Mouse (Mus musculus) kidney, embryonic 15.5 days (tissue): ENCODE results near the gene Itpr2. TPM values are rescaled to one million over a fixed set of nuclear protein-coding genes. Genes with fewer than 3 reads are reported as not detected.

Experiments
- ATAC-seq: fragments of 200-750 bp; cut with Nextera tagmentation; replicated peaks from 2 replicates; pipeline ENCODE4 v1.8.0; 2017; ENCODE audit warnings: moderate TSS enrichment; ENCODE audit not compliant: low FRiP score
- H3K27ac ChIP-seq: fragments of 300-500 bp; sonication (generic); 2 replicates; pipeline ENCODE4 v1.5.1; 2015; ENCODE audit warnings: mild to moderate bottlenecking, inconsistent platforms
- H3K27me3 ChIP-seq: fragments of 300-500 bp; sonication (generic); 2 replicates; pipeline ENCODE4 v1.6.1; 2015; ENCODE audit warnings: inconsistent platforms
- H3K36me3 ChIP-seq: fragments of 300-500 bp; sonication (generic); 2 replicates; pipeline ENCODE4 v1.6.1; 2015; ENCODE audit warnings: inconsistent platforms
- H3K4me1 ChIP-seq: fragments of 300-500 bp; sonication (generic); 2 replicates; pipeline ENCODE4 v1.6.1; 2015; ENCODE audit warnings: inconsistent platforms
- H3K4me2 ChIP-seq: fragments of 300-500 bp; sonication (generic); 2 replicates; pipeline ENCODE4 v1.6.1; 2015; ENCODE audit warnings: moderate library complexity, mild to moderate bottlenecking, inconsistent platforms
- H3K4me3 ChIP-seq: fragments of 300-500 bp; sonication (generic); replicated peaks from 2 replicates; pipeline ENCODE4 v1.5.1; 2015; ENCODE audit warnings: mild to moderate bottlenecking, inconsistent platforms
- H3K9ac ChIP-seq: fragments of 300-500 bp; sonication (generic); 2 replicates; pipeline ENCODE4 v1.6.1; 2015; ENCODE audit warnings: mild to moderate bottlenecking, inconsistent platforms
- H3K9me3 ChIP-seq: fragments of 300-500 bp; sonication (generic); replicated peaks from 2 replicates; pipeline ENCODE4 v1.6.1; 2016; ENCODE audit warnings: inconsistent platforms
- WGBS: fragments of 180-500 bp; shearing (Covaris S2); methylation state at CpG from one replicate; pipeline ENCODE4 v1.1.7; 2015; ENCODE audit warnings: mixed read lengths; 5-methylcytosine and 5-hydroxymethylcytosine counted together
- polyA plus RNA-seq: library from polyadenylated mRNA; unstranded; fragments of >200 nt; fragmentation: Nextera tagmentation; extraction: Ambion mirVana; gene quantifications from 2 replicates; pipeline ENCODE4 v1.2.1, GENCODE M21; 2015

Gene Itpr2
- polyA plus RNA-seq, 1 experiment from 2014 or later: 15.0 TPM

DNA sequence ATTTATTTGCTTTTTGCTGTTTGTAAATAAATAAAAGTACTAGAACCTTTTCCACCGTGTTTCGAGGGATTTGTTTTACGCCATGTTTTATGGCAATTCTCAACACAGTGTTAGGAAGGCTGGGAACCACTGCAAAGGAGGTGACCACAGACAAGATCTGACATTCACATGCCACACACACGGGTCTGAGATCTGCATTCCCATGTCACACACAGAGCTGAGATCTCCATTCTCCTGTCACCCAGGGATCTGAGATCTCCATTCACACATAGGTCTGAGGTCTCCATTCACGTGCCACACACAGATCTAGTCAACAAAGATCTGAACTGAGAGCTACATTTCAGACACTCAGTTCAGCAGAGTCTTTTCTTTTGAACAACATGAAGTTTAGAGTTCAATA lies 282.0 kb downstream of the Itpr2 start:
- Histone ChIP-seq H3K27ac (no peak overlapping the region), H3K4me1 (peaks cover 15% of the 10 kb centered on the region), H3K4me3 (no peak overlapping the region), H3K27me3 (no peaks in the 10 kb centered on the region), H3K9ac (no peak overlapping the region), H3K9me3 (no peaks in the 10 kb centered on the region), H3K4me2 (no peak overlapping the region), H3K36me3 (no peaks in the 10 kb centered on the region)
- ATAC-seq: no peak
- 78% methylated on average over 5 of the region's 5 CpGs for WGBS

DNA sequence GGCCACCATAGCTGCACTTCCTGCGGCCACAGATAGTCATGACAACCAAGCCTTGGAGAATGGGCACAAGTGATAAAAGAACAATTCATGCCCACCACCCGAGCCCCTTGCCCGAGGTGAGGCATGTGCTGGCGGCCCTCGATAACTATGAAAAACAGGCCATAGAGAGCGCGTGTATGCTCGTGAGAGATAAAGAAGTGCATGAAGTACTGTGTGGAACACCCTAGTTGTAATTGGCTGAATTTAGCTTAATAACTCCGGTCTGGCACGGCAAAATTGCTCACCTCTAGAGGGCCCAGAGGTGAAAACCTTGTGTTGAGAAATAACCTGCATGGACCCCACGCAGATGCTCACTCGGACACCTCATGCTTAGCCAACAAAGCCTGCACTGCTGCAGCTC lies 282.5 kb downstream of the Itpr2 start:
- Histone ChIP-seq H3K9ac (no peak overlapping the region), H3K9me3 (no peaks in the 10 kb centered on the region), H3K27ac (no peak overlapping the region), H3K4me1 (peaks cover 15% of the 10 kb centered on the region), H3K4me2 (no peak overlapping the region), H3K27me3 (no peaks in the 10 kb centered on the region), H3K4me3 (no peak overlapping the region), H3K36me3 (no peaks in the 10 kb centered on the region)
- peak; percentile 80 for ATAC-seq
- 88% methylated on average over 12 of the region's 12 CpGs for WGBS

DNA sequence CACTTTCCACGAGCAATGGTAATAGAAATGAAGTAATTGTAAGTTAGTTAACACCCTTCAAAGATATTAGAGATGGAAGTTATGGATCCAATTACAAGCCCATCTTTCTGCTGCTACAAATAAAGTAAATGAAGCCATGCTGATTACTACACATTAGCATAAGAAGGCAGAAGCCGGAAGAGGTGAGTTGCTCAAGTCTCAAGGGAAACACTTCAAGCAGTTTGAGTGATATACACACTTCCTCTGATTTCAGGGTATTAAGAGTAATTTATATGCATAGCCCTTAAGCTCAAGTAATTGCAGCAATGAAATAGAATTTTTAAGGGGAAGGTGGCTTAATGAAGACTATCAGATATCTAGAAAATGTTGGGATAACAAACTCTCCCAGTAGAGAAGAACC lies 286.7 kb downstream of the Itpr2 start:
- WGBS: 64% methylated on average over 2 of the region's 2 CpGs
- Histone ChIP-seq H3K9me3 (no peaks in the 10 kb centered on the region), H3K9ac (no peak overlapping the region)

DNA sequence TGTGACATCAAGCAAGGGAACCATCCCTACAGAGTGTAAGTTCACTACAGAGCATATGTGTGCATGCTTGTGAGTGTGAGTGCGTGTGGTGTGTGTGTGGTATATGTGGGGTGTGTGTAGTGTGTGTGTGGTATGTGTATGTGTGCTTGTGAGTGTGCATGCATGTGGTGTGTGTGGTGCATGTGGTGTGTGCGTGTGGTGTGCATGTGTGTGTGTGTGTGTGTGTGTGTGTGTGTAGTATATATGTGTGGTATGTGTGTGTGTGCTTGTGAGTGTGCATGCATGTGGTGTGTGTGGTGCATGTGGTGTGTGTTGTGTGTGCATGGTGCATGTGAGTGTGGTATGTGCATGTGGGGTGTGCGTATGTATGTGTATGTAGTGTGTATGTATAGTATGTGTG lies 289.7 kb downstream of the Itpr2 start:
- Histone ChIP-seq H3K36me3 (no peaks in the 10 kb centered on the region), H3K27me3 (no peaks in the 10 kb centered on the region), H3K4me3 (no peak overlapping the region), H3K4me2 (no peak overlapping the region), H3K4me1 (0 out of 2 replicates have a peak, but pooled peaks cover 3% of the 10 kb centered on the region), H3K9ac (no peak overlapping the region), H3K9me3 (no peaks in the 10 kb centered on the region), H3K27ac (no peak overlapping the region)
- 92% methylated on average over 3 of the region's 3 CpGs for WGBS
- ATAC-seq: no peak

More for the DNA sequence above, 286.7 kb downstream of the Itpr2 start:
- ATAC-seq: no peak
- Histone ChIP-seq H3K4me3 (no peak overlapping the region), H3K4me1 (no peaks in the 10 kb centered on the region), H3K36me3 (no peaks in the 10 kb centered on the region), H3K27me3 (no peaks in the 10 kb centered on the region), H3K27ac (no peak overlapping the region), H3K4me2 (no peak overlapping the region)

DNA sequence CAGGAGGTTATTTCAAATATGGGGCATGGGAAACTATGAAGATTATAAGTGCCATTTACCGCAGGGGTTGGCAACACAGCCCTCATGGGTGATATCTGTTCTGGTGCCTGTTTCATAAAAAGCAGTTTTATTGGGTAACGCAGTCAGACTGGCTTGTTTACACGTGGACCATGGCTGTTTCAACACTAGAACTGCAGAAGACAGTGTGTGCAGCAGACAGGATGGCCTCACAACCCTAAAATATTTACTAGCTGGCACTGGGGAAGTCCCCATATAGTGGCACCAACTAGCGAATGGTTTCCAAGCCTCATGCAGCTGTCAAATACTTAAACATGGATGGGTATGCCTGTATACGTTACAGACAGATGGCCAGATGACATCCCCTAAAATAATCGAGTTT lies 290.8 kb downstream of the Itpr2 start:
- Histone ChIP-seq H3K4me1 (0 out of 2 replicates have a peak, but pooled peaks cover 3% of the 10 kb centered on the region), H3K9ac (no peak overlapping the region), H3K27ac (no peak overlapping the region), H3K36me3 (no peaks in the 10 kb centered on the region), H3K4me3 (no peak overlapping the region), H3K9me3 (no peaks in the 10 kb centered on the region), H3K4me2 (no peak overlapping the region), H3K27me3 (no peaks in the 10 kb centered on the region)
- ATAC-seq: no peak
- 86% methylated on average over 6 of the region's 6 CpGs for WGBS

DNA sequence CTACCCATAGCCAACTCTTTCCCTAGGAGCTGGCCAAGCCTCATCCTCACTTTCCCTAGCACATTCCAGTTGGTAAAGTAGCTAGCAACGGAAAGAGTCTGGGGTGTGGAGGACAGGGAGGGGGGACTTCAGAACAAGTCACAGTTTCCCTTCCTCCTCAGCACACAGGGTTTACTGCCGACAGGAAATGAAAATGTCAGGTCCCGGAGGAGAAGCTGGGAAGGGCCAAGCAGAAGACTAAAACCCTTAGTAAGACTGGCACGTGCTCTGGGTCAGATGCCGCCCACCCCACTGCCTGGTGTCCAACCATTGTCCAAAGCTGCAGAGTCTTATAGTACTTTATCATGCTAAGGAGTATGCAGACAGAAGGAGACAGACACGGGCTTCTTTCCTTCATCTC lies 293.0 kb downstream of the Itpr2 start:
- H3K9ac ChIP-seq: no peak overlapping the region
- WGBS: 47% methylated on average over 6 of the region's 6 CpGs
- 0 out of 2 replicates have a peak, but pooled peaks have one; percentile 22 for ATAC-seq

DNA sequence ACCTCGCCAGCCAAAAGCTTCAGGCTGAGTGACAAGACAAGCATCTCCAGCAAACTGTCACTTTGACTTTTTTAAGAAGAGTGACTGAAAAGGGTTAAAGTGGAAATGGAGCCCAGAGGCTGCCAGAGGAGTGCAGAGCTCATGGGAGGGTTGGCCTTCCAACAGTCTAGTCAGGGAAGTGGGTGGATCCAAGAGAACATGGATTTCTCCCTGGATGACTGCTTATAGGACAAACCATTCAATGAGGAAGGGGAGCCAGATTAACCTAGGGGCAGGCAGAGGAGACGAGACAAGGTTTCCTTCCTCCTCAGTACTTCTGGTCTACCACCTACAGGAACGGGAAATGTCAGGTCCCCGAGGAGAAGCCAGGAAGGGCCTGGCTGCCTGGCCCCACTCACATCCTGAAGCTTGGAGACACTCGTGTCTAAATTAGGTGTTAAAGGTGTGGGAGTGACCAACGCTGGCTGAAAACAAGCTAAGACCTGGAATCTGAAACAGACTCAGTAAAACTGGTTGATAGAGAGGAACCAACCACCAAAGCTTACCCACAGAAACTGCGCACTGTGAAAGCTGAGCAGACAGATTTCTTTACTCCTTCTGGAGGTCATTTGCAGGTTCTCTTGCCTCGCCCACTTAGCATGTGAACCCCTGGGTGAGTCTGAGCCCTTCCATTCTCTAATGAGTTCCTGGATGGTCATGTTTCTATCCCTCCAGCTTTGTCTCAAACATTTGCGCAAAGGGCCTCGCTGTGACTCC lies 294.6 kb downstream of the Itpr2 start:
- Histone ChIP-seq H3K4me1 (0 out of 2 replicates have a peak, but pooled peaks cover 3% of the 10 kb centered on the region), H3K27me3 (no peaks in the 10 kb centered on the region), H3K36me3 (no peaks in the 10 kb centered on the region), H3K27ac (peak overlapping the region; percentile 41; the same call in 1 of the 2 replicates), H3K9ac (no peak overlapping the region), H3K9me3 (no peaks in the 10 kb centered on the region), H3K4me2 (no peak overlapping the region), H3K4me3 (no peak overlapping the region)
- 67% methylated on average over 10 of the region's 10 CpGs for WGBS
- ATAC-seq: 0 out of 2 replicates have a peak, but pooled peaks have one; percentile 40

More for the DNA sequence above, 293.0 kb downstream of the Itpr2 start:
- H3K27me3 ChIP-seq: no peaks in the 10 kb centered on the region
- H3K9me3 ChIP-seq: no peaks in the 10 kb centered on the region
- H3K4me1 ChIP-seq: 0 out of 2 replicates have a peak, but pooled peaks cover 3% of the 10 kb centered on the region
- no peak overlapping the region for H3K4me2 ChIP-seq
- H3K27ac ChIP-seq: no peak overlapping the region
- H3K4me3 ChIP-seq: no peak overlapping the region
- no peaks in the 10 kb centered on the region for H3K36me3 ChIP-seq

DNA sequence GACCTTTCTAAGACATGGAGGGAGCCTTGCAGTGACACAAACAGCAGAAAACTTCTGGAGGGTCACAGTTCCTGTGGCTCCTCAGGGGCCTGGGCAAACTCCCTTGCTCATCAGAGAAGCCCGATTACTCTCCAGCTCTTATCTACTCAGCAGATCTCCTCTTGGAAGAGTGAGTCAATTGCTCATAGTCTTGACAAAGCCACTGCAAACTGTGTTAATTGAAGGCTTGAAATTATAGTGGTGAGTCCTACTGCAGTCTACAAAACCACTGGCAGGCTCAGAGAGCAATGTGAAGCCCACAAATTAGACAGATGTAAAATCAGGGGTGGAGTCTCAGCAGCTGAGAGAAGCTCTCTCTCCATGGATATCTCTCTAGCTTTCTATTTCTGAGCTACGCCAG lies 296.9 kb downstream of the Itpr2 start:
- no peak overlapping the region for H3K27ac ChIP-seq
- H3K27me3 ChIP-seq: no peaks in the 10 kb centered on the region
- no peak overlapping the region for H3K4me2 ChIP-seq
- no peaks in the 10 kb centered on the region for H3K9me3 ChIP-seq
- H3K36me3 ChIP-seq: no peaks in the 10 kb centered on the region
- no peak overlapping the region for H3K9ac ChIP-seq
- WGBS: 65% methylated on average over 2 of the region's 2 CpGs
- H3K4me3 ChIP-seq: no peak overlapping the region
- peaks cover 10% of the 10 kb centered on the region for H3K4me1 ChIP-seq
- ATAC-seq: no peak

DNA sequence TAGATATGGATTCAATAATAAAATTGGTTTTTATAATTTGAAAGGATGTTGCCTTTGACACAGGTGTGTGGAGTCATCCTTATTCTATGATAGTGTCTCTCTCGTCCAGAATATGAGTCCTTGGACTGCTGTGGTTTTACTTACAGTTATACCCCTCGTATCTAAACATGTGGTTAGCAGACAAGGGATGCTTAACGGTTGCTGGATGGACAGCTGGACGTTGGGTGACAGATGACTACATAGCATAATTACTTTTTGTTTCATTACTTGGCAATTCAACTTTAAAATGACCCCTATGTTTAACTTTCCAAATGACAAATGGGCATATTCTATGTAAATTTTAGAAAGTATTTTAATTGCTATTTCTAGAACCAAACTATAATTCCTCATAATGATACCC lies 297.6 kb downstream of the Itpr2 start:
- Histone ChIP-seq H3K27ac (no peak overlapping the region), H3K9me3 (no peaks in the 10 kb centered on the region), H3K4me2 (no peak overlapping the region), H3K27me3 (no peaks in the 10 kb centered on the region), H3K4me3 (no peak overlapping the region), H3K4me1 (peaks cover 10% of the 10 kb centered on the region), H3K36me3 (no peaks in the 10 kb centered on the region), H3K9ac (no peak overlapping the region)
- no peak for ATAC-seq
- WGBS: 79% methylated on average over 4 of the region's 4 CpGs

DNA sequence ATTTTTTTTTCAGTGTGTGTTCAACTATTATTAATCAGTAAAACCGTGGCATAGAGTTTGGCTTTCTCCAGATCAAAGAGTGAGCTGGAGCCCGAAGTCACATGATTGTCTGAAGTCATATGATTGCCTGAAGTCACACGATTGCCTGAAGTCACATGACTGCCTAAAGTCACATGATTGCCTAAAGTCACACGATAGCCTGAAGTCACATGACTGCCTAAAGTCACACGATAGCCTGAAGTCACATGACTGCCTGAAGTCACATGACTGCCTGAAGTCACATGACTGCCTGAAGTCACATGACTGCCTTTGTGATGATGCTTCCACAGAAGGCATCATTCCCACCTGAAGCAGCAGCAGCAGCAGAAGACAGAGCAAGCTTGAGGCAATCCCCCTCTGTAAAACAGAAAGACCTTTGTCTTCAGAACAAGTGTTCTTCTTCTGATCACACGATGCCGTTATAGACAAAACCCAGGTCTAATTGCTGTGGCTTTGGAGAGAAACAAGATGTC lies 304.1 kb downstream of the Itpr2 start:
- peaks cover 7% of the 10 kb centered on the region for H3K4me1 ChIP-seq
- no peak for ATAC-seq
- 96% methylated on average over 7 of the region's 7 CpGs for WGBS
- H3K4me2 ChIP-seq: no peak overlapping the region
- no peak overlapping the region for H3K9ac ChIP-seq
- no peaks in the 10 kb centered on the region for H3K27me3 ChIP-seq
- no peaks in the 10 kb centered on the region; the same call in 1 of the 2 replicates for H3K9me3 ChIP-seq
- no peak overlapping the region for H3K27ac ChIP-seq
- H3K4me3 ChIP-seq: no peak overlapping the region
- peaks cover 8% of the 10 kb centered on the region; the same call in 1 of the 2 replicates for H3K36me3 ChIP-seq

DNA sequence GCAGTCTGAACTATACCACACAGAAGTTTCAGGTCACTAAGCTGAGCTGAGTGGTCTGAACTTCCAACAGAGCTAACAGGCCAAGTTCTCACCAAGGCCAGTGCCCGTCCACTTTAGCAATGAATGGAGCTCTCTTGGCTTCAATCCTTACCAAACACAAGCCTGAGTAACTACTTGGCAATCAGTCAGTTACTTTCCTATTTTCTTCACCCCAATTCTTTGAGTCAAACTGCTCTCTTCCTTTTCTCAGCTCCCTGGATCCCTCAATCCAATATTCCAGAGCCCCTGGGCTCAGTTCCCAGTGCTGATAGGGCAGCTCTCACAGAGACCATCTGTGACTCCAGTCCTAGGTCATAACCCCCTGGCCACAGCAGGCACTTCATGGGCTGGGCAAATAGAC lies 305.3 kb downstream of the Itpr2 start:
- Histone ChIP-seq H3K4me3 (no peak overlapping the region), H3K4me2 (no peak overlapping the region), H3K4me1 (peaks cover 7% of the 10 kb centered on the region), H3K9ac (no peak overlapping the region), H3K36me3 (peaks cover 8% of the 10 kb centered on the region; the same call in 1 of the 2 replicates), H3K27me3 (no peaks in the 10 kb centered on the region), H3K9me3 (no peaks in the 10 kb centered on the region; the same call in 1 of the 2 replicates), H3K27ac (no peak overlapping the region)
- ATAC-seq: no peak
- 96% methylated on average over 1 of the region's 1 CpGs for WGBS

DNA sequence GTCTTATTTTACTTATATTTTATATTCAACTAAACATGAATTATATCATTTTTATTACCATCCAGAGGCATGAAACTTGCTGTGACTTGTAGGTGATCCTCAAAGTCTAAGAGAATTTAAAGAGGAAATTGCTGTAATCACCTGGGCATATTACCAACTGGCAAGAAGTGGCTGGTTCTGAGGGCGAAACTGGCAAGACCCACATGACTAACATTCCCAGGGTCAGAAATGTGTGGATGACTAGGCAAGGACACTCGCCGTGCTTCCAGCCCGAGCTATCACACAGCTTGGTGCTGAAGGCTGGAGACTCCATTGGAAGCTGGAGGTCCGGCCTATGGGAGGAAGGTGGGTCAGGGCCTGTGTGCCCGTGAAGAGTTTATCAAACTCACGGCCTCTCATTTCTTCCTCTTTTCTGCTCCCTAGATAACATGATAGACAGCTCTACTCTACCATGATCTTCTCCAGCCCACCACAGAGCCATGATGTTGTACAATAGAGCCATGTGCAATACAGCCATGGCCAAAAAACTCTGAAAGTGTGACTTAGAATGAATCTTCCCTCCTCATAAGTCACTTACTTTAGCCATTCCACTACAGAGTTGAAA lies 306.1 kb downstream of the Itpr2 start:
- Histone ChIP-seq H3K36me3 (peaks cover 8% of the 10 kb centered on the region; the same call in 1 of the 2 replicates), H3K27ac (no peak overlapping the region), H3K9me3 (no peaks in the 10 kb centered on the region; the same call in 1 of the 2 replicates), H3K9ac (no peak overlapping the region), H3K4me3 (no peak overlapping the region), H3K4me2 (no peak overlapping the region), H3K4me1 (peaks cover 3% of the 10 kb centered on the region; the same call in 1 of the 2 replicates), H3K27me3 (no peaks in the 10 kb centered on the region)
- 92% methylated on average over 7 of the region's 7 CpGs for WGBS
- ATAC-seq: no peak
